Mouse (Mus musculus) adrenal gland, postnatal 14 days (tissue): ENCODE results near the gene Ssbp4. TPM values are rescaled to one million over a fixed set of nuclear protein-coding genes. Genes with fewer than 3 reads are reported as not detected.

ENCODE experiments used
- DNase-seq: peaks from one replicate; pipeline ENCODE4 v3.0.0; 2021; ENCODE audit warnings: mixed read lengths
- total RNA-seq: library from RNA; stranded (reverse); gene quantifications from 2 replicates; pipeline ENCODE4 v1.2.3, GENCODE M21; 2021

Ssbp4 gene
- total RNA-seq, 1 experiment from 2014 or later: 84.4 TPM

DNA sequence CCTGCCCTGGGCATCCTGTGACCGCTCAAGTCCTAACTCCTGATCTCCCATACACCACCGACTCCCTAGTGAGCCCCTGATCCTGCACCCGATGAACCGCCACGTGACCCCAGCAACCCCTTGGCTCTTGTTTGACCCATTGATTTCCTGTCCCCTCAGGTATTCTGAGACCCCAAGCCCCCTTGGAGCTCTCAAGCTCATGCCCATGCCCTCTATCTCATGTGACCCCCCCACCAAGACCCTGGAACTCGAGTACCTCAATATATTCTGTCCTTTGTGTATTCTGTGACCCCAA is 1.1 kb downstream of the Ssbp4 start:
- DNase-seq: peak; percentile 25

DNA sequence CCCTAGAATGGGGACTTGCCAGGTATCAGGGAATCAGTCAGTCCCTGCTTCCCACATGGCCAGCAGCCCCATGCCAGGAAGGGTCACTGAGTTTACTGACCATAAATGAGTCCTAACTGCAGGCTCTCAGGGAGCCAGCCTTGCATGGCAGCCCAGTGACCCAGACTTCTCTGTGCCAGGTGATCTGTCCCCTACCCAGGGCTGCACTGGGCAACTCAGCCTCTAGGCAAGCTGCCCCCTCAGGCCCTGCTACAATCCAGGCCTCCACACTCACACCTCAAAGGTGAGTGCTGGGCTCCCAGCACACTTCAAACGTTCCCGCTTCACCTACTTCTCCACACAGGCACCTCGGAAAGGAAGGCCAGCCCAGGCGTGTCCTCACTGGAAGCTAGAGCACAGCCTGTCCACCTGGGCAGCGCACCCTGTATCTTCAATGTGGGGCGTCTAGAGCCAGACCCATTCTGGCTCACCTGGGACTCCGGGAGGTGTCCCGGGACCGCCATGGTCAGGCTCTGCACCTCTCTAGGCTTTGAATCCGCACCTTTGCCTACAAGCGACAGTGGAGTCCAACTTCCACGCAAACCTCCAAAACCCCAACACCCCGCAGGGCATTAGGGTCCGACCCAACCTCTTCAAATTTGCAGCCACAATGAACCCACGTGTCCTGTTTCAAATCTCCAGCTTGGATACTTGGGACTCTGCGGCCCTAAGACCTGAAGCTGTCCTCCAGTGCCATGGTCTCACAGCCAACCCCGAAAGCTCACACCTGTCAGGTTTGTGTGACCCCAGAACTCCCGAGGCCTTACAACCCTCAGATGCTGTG is 1.7 kb downstream of the Ssbp4 start:
- DNase-seq: peak; percentile 13

DNA sequence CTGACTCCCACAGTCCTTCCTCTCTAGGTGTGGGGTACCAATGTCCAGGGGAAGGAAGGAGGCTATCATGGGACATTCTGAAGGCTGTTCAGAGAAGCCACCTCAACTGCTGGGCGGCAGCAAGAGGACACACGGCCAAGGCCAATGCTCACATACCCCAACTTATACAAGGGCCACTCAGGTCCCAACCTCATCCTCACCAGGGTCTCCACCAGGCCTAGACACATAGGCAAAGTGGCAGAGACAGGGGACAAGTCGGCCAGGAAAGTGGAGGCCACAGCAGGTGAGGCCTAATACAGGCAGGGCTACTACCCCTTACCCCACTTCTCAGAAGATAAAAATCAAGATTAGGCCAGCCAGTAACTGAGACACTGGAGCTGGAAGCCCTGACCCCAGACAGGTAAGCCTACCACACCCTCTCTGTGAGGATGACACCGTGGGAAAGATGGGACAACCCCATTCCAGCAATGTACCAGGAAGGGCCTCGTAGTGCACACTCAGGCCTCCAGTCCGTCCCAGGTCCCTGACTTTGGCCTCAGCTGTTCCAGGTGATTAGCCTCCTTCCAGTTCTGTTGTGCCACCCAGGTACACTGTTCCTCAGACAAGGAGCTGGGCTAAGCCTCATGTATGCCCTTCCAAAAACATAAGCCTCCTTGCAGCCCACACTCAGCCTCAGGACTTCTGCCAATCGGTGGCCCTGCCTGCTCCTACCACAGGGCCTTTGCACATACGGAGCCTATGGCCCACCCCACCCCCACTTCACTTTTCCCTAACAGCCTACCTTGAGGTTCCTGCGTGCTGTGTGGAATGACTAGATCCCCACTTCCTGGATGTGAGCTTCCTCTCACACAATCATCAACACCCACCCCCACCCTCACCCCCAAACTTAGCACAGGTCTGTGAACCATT is 2.5 kb downstream of the Ssbp4 start:
- peak; percentile 5 for DNase-seq

GRCm38 (mm10) chr8:70604558-70604957 is 4.1 kb downstream of the Ssbp4 start:
- DNase-seq: peak; percentile 6

GRCm38 (mm10) chr8:70602139-70602811 is 6.4 kb downstream of the Ssbp4 start:
- DNase-seq: peak; percentile 5

DNA sequence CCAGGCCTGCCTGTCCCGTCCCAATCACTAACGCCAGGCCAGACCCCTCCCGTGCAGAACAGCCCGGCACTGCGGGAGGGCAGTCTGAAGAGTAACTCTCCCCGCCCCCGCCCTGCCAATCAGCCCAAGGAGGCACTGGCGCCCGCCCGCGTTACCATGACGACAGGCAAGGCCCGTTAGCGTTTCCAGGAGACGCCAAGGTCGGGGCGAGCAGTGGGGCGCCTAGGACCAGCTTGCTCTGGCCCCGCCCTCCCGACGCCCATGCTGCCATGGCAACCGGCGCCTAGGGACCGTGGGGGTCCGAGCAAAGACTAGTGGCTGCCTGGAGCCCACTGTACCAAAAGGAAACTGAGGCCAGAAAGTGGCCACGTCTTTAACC is 7.4 kb downstream of the Ssbp4 start:
- DNase-seq: peak; percentile 96

- peak; percentile 68 for DNase-seq
Observed at GRCm38 (mm10) chr8:70600473-70601270, 8.0 kb downstream of the Ssbp4 start.

DNA sequence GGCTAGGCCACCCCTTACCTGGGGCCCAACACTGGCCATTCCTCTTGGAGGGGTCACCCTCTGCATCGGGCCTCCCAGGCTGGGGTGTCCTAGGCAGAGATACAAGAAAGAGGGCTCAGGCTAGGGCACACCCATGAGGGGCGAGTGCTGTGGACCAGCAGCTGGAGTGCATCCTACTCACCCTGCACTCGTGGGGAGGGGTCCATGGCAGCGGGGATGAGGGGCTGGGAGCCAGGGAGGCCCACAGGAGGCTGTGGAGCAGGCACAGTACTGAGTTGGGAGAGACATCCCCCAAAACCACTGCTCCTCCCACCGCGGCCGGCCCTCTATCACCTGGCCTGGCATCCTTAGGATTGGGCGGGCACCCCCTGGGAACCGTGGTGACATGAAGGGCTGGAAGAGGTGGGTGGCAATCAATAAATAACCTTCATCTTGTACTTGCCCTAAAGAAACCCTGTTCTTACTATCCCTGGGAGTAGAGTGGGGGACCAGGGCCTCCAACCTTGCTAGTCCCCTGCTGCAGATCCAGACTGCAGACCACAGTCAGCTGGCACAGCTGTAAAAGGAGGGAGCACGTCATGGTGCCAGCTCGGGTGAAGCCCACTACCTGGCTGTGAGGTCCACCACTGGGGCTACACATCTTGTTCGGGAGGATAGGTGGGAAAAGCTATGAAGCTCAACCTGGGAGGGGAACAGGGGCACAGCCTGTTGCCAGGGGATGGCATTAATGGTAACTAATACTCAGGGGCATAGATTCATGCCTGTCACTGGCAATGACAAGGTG is 9.0 kb downstream of the Ssbp4 start:
- DNase-seq: no peak

GRCm38 (mm10) chr8:70598722-70599121 is 9.9 kb downstream of the Ssbp4 start:
- no peak for DNase-seq

GRCm38 (mm10) chr8:70598283-70598682 is 10.4 kb downstream of the Ssbp4 start:
- peak; percentile 92 for DNase-seq

- DNase-seq: no peak
Observed at GRCm38 (mm10) chr8:70597417-70598272, 11.0 kb downstream of the Ssbp4 start.

DNA sequence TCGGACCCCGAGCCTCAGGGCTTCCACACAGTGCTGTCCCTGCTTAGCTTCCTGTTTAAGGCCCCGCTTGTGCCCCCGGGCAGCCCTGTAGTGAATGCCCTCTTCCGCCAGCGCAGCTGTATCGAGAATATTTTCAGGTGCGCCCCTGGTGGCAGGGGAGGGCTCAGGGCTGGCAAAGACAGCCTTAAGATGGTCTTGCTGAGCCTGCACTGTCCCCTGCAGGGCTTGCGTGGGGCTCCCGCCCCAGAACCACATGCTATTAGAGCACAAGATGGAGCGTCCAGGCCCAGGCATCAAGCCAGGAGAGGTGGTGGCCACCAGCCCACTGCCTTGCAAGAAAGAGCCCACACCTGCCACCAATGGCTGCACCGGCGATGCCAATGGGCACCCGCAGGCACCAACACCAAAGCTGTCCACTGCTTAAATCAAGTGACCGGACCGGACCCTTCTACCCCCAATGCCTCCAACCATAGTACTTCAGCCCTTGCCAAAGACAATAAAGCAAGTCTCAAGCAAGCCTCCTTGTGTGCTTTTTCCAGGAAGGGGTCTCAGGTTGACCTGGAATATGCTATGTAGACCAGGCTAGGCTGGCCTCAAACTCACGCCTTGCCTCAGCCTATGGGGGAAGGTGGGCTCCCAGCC is 11.8 kb downstream of the Ssbp4 start:
- no peak for DNase-seq

DNA sequence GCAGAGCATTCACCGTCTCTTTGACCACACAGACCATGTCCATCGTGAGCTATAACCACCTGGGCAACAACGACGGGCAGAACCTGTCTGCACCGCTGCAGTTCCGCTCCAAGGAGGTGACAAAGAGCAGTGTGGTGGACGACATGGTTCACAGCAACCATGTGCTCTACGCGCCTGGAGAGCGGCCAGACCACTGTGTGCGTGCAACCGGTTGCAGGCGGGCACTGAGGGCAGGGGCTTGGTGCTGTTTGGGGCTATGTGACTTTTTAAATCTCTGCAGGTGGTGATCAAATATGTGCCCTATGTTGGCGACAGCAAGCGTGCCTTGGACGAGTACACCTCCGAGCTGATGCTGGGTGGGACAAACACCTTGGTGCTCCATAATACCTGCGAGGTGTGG is 12.5 kb downstream of the Ssbp4 start:
- no peak for DNase-seq

DNA sequence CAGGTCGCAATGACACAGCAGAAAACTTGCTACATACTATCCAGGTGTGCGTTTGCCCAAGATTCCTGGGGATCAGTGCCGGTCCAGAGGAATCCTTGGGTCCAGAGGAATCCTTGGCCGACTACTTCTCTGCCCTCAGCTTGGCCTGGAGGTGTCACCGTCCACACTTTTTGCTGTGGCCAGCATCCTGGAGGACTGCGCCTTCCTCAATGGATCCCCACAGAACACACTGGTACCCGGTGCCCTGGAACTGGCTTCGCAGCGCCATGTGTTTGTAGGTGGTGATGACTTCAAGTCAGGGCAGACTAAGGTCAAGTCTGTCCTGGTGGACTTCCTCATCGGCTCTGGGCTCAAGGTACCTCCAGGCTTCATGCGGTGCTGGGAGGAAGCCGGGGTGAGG is 12.9 kb downstream of the Ssbp4 start:
- DNase-seq: no peak

DNA sequence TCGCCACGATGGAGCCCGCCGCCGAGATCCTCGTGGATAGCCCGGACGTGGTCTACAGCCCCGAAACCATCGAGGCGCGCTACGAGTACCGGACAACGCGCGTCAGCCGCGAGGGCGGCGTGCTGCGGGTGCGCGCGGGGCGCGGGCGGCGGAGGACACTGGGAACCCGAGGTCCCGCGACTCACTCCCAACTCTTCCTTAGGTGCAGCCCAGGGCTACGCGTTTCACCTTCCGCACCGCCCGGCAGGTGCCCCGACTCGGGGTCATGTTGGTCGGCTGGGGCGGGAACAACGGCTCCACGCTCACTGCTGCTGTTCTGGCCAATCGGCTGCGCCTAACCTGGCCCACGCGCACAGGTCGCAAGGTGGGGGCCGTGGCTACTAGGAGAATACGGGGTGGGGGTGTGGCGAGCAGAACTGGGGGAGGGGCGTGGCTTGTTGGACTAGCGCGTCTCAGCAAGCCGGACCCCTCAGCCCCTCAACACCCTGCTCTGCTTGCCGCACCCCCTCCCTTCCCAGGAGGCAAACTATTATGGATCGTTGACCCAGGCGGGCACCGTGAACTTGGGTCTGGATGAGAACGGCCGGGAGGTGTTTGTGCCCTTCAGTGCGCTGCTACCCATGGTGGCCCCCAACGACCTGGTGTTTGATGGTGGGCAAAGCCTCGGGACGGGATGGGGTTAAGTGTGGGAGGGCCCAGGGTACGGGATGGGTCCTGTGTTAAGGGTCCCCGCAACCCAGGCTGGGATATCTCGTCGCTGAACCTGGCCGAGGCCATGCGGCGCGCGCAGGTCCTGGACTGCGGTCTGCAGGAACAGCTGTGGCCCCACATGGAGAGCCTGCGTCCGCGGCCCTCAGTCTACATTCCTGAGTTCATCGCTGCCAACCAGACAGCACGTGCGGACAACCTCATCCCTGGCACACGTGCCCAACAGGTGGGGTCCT is 13.8 kb downstream of the Ssbp4 start:
- DNase-seq: peak; percentile 60

DNA sequence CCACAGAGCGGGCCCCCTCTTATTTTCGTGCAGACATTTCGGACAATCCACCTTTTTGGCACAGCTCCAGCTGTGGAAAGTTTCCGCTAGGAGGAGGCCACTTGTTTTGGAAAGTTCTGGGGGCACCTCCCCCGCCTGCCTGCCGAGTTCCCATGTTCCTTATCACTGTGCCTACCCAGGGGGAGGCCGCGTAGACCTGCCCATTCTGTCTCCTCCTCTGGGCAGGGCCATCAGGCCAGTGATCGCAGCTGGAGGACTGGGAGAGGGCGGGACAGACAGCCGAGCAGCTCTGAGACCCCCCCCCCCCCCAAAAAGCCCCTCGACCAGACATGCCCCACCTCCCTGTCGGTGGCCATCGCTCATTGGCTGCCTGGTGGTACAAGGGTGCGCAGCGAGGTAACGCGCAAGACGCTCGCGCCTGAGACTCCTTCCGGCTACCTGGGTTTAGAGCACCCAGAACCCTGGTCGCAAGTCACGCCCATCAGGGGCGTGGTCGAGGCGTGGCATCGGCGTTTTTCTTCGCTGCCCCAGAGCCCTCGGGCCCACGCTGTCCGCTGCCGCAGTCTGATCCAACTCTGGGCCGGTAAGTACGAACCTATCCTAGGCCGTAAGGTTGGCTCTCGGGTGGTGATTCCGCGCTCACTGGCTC is 14.6 kb downstream of the Ssbp4 start, which contains the start of gene Isyna1:
Gene Isyna1, plus strand, starts transcription at position 413 of the 649 bp plus-strand sequence.
- peak; percentile 94 for DNase-seq

GRCm38 (mm10) chr8:70593173-70593572 is 15.5 kb downstream of the Ssbp4 start:
- peak; percentile 76 for DNase-seq

DNA sequence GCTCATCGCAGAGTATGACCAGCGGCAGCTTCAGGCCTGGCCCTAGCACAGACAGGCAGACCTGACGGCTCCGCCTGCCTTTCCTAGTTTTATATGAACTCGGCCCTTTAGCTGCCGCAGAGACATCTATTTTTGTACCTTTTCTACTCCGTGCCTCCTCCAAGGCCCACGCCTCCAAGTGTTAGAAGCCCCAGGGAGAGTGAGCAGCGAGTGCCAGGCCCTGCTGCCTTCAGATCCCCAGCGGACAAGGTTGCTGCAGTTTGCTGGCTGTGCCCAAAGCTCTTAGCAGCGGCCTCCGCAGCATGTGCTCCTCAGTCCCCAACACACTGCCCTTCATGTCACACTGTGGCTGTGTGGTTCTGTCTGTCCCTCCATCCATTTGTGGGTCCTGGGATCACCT is 17.1 kb downstream of the Ssbp4 start:
- DNase-seq: peak; percentile 65
